Mouse (Mus musculus) R1 (cell line): ENCODE measurements around the gene Fcho2.
A peak's percentile ranks its signal among the peaks of the same experiment; 100 is the strongest.
"Not testable (repeated sequence)": the region's sequence is repeated elsewhere in the genome, so short reads cannot be mapped to it uniquely, and the experiment has no call there.

Experiments
- DNase-seq: peaks from one replicate; pipeline ENCODE4 v3.0.0-alpha.2; 2018; ENCODE audit warnings: low read depth, low spot score

Gene Fcho2

GRCm38 (mm10) chr13:98815147-98815785 lies at the start of gene Fcho2:
Gene Fcho2, minus strand, starts transcription at chr13:98815449.
- peak; percentile 96 for DNase-seq

- no peak for DNase-seq
Measured at GRCm38 (mm10) chr13:98855291-98855690, 40.0 kb upstream of the Fcho2 start.

DNA sequence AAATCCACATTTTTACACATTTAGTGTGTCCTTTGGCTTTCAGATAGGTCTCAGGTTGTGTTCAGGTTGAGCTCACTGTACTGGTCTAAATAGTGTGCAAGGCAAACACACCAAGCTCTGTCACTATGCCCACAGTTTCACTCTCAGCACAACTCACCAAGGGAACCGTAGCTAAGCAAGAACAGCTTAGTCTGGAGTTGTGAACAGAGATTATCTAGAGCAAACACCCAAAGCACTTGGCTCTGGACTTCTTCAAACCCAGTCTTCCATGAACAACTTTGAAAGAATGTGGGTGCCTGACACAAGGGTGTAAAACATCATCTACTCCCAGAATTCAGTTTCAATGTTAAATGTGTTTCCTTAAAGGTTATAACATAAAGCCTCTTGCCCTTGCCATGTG lies 30.5 kb upstream of the Fcho2 start:
- no peak for DNase-seq

GRCm38 (mm10) chr13:98836423-98837088 lies 21.3 kb upstream of the Fcho2 start:
- DNase-seq: peak; percentile 73

- no peak for DNase-seq
Measured at GRCm38 (mm10) chr13:98835740-98836139, 20.5 kb upstream of the Fcho2 start.

DNA sequence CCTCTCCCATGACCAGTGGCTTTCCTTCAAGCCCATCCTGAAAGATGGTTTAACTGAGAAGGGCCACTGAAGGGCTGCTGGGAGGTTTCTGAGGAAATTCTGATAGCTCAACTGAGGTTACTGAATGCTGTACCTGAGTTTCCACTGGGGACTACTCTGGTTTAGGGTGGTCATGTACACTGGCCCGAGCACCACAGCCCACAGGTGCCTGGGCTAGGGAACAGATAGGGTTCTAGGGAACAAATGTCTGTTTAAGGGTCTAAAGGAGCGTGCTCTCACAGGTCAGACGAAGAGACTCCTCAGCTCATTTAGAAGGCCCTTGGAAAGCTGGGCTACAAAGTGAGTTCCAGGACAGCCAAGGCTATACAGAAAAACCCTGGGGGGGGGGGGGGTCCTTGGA lies 19.5 kb upstream of the Fcho2 start:
- DNase-seq: no peak

DNA sequence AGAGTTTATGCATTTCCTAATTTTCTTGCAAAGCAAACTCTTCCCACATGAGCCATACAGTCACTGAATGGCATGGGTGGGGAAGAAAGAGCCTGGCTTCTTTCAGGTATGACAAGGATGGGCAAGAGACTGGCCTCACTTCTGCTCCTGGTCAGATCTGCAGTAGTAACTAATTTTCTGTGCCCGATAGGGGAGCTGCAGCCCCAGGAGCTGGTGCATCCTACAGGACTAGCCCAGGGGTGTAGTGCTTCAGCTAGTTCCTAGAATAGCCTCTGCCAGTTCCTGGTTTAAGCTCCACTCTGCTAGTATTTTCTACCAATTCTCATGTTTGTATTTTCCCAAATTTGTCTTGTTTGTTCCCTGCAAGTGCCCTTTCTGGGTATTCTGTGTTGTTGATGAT lies 18.9 kb upstream of the Fcho2 start:
- peak; percentile 40 for DNase-seq

DNA sequence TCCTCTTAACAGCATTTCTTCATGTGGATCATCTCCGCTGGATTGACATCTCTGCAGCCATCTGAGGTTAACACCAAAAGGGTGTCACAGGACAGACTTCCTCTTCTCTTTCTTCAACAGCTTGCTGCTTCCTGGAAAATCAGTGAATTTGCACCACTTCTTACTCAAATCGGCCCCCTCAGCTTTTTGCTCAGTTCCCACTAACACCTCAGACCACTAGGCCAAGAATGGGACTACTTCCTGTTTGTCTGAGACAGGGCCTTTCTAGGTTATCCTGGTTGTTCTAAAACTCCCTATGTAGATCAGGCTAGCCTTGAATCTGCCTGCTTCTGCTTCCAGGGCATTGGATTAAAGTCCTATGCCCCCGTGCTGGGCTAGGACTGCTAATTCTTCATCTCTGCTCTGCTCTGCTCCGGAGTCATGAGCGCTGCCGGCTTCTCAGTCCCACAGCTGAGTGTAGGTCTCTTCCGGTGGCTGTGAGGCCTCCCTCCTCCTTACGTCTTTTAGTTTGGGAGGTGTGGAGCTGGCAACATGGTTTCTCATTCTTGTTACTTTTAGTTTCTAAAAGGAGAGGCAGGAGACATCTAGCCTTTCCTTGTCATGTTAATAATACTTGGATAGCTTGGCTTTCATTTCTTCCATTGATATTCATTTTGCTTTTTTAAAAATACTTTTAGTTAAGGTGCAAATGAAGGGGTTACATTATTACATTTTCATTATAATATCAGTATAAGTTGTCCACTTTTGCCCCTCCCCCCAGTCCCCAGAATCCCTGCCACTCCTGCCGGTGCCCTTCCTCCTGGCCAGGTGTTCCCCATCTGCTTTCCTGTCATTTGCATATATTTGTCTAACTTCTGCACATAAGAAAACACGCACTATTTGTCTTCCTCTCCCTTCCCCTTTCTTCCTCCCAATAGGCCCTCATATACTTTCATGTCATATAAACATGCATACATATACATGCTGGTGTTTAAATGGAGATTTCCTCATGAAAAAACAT lies 17.5 kb upstream of the Fcho2 start:
- peak; percentile 48 for DNase-seq

- DNase-seq: not testable (repeated sequence)
Measured at GRCm38 (mm10) chr13:98829026-98829425, 13.8 kb upstream of the Fcho2 start.

- DNase-seq: no peak
Measured at GRCm38 (mm10) chr13:98825574-98825973, 10.3 kb upstream of the Fcho2 start.

GRCm38 (mm10) chr13:98819094-98819493 lies 3.8 kb upstream of the Fcho2 start:
- DNase-seq: no peak

DNA sequence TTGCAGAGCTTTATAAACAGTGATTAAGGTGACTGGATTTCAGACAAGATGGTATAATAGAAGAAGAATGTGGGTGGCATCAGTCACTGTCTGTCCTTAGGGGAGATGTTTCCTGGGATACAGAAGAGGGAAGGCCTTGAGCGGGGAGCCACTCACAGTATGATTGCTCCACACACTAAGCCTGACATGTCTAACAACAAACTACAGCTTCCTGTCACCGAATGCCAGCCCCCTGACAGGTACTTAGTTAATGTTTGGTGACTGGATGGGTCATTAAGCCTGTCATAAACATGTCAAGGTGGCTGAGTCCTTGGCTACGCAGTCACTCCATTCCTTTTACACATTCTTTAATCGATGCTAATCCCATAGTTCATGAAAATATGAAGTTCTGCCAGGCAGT lies 3.0 kb upstream of the Fcho2 start:
- no peak for DNase-seq

DNA sequence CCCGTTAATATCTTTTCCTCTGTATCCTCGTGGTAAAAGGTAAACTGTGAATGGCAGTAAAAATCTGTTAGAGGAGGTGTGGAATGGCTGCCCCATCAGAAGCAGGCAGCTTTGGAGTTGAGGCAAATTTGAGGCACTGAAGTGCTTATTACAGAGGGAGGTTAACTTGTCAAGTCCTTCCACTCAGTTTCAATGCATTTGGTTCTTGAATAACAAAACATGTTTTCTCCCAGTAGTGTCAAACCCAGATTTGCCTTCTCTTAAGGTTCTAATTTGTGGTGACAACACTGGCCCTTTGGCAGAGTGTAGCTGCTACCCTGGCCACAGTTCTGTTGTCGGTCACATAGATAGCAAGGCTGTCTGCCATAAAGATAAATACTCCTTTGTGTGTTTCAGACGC lies 2.5 kb upstream of the Fcho2 start:
- DNase-seq: no peak

- DNase-seq: not testable (repeated sequence)
Measured at GRCm38 (mm10) chr13:98816981-98817660, 1.9 kb upstream of the Fcho2 start.

DNA sequence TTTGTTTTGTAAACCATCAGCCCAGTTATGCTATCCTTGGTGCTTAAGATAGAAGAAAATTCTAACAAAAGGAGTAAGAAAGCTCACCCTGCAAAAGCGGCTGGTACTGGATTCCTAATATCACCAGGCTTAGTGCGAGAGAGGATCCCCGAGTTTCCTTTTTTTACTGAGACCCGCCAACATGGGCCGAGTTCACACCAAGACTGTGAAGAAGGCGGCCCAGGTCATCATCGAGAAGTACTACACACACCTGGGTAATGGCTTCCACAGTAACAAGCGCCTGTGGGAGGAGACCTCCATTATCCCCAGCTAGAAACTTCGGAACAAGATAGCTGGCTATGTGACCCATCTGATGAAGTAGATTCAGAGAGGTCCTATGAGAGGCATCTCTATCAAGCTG lies 1.3 kb upstream of the Fcho2 start:
- no peak for DNase-seq

DNA sequence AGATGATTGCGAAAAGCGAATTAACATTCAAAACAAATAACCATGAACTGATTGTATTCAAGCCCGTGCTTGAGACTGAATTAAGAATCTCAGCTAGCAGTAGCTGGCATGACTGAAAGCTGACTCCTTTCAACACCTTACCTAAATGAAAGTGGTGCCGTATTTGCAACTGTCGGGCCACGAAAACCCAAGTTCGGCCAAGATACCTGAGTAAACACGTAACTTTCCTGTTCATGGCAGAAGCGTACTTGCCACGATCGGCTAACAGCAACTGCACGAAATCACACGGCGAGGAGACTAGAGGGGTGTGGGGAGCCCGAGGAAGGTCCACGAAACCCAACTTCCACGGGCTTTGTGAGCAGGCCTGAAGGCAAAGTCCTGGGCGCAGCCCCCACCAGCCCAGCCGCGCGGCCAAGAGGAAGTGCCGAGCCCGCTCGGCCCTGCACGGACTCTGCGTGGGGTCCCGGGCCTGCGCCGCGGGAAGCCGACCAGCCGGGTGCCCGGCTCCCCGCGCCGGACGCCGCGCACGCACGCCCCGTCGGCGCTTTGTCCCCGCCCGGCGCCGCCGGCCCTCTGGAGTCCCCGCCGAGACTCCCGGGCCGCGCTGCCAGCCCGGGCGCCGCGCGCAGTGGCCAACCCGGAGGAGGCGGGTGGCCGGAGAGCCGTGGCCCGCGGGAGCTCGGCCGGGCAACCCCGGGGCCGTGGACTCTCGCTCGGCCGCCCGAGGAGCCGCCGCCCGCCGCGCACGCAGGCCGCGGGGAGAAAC lies 791 bp downstream of the Fcho2 start:
- peak; percentile 76 for DNase-seq

DNA sequence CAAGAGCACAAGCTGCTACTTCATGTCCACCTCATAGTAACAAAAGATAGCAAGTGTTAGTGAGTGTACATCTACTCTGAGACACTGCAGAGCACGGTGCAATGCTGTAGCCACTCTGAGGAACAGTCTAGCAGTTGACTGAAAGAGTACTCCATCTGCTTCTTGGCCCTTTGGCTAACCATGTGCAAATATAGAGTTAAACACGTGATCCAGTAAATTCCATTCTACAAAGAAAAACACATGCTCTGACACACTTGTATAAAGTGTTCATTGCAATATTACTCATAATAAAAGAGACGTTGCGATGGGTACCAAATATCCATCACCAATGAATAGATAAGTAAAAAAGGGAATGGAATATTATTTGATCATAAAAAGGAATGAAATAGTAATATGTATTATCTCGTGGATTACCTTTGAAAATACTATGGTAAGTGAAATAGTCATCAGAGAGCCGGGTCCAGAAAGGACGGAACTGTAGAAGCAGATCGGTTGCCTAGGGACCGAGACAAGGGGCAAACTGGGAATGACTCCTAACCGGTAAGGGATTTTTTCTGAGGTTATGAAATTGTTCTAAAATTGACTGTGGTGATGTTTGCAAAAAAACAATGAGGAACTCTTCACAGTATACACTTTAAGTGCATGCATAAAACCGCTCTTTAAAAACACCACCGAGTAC lies 1.5 kb downstream of the Fcho2 start:
- no peak for DNase-seq

GRCm38 (mm10) chr13:98813167-98813566 lies 2.1 kb downstream of the Fcho2 start:
- DNase-seq: no peak

DNA sequence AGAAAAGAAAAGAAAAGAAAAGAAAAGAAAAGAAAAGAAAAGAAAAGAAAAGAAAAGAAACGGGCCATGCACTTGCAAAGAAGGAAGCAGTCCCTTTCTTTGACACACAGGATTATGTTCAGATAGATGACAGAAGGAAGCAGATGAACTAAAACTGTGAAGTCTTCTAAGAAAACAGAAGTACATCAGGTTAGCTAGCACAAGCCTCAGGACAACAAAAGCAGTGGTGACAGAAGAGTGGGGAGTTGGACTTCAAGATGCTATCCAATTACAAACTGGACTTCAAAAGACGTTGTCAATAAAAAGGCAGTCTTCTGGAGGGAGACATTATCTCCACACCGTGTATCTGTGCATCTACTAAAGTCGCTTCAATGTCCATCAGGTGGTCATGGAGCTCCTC lies 3.0 kb downstream of the Fcho2 start:
- DNase-seq: no peak

- DNase-seq: no peak
Measured at GRCm38 (mm10) chr13:98810143-98810542, 5.1 kb downstream of the Fcho2 start.
